Mouse (Mus musculus): ENCODE results near the gene Eogt. TPM values are rescaled to one million over a fixed set of nuclear protein-coding genes. Genes with fewer than 3 reads are reported as not detected.
A peak's percentile ranks its signal among the peaks of the same experiment; 100 is the strongest.

The Eogt gene
- polyA plus RNA-seq, 1 experiment from 2014 or later = 9.7 TPM

DNA sequence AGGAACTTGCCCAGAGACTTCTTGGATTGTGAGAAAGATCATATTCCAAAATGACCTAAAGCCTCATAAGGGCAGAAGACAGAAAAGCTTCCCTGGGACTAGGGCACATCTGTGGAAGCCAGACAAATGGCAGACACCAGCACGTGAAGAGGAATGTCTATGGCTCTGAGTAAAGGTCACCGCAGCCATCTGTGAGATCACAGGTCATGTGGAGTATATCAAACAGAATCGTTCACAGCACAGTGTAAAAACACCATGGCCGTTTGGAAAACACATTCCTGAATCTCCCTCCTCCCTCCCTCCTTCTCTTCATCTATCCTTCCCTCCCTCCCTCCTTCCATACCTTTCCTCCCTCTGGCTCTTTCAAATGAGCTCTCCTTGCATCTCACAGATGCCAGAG lies 17.2 kb downstream of the Eogt start:
- no peak overlapping the region for H3K27ac ChIP-seq
- H3K9me3 ChIP-seq = no peaks in the 10 kb centered on the region
- no peaks in the 10 kb centered on the region for H3K4me1 ChIP-seq
- DNase-seq (ENCODE audit: extremely low spot score, low spot score) = no peak
- no peak overlapping the region for H3K4me3 ChIP-seq
- H3K36me3 ChIP-seq (replicated peaks) = no peaks in the 10 kb centered on the region; the same call in 1 of the 2 replicates
- WGBS = 59% methylated on average over 4 of the region's 4 CpGs
- no peaks in the 10 kb centered on the region for H3K27me3 ChIP-seq (ENCODE audit: poor library complexity, severe bottlenecking)

DNA sequence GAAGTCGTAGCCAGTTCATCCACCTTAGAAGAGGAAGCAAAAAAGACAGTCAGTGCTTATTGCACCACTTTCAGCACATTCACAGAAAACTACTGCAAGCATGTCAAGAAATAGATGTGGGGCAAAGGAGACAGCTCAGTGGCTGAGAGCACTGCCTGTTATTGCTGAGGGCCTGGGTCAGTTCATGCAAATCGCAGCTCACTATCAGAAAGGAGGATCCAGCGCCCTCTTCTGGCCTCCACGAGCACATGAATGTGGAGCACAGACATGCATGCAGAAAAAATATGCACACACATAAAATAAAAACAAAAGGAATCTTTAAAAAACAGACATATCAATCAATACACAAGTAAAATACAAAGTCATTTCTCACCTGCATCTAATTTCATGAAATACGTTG lies 18.0 kb downstream of the Eogt start:
- H3K9me3 ChIP-seq = no peaks in the 10 kb centered on the region
- 64% methylated on average over 5 of the region's 5 CpGs for WGBS
- H3K27ac ChIP-seq = no peak overlapping the region
- H3K4me1 ChIP-seq = no peaks in the 10 kb centered on the region
- no peak overlapping the region for H3K4me3 ChIP-seq
- no peaks in the 10 kb centered on the region; the same call in 1 of the 2 replicates for H3K36me3 ChIP-seq (replicated peaks)
- DNase-seq (ENCODE audit: extremely low spot score, low spot score) = no peak
- H3K27me3 ChIP-seq (ENCODE audit: poor library complexity, severe bottlenecking) = no peaks in the 10 kb centered on the region

DNA sequence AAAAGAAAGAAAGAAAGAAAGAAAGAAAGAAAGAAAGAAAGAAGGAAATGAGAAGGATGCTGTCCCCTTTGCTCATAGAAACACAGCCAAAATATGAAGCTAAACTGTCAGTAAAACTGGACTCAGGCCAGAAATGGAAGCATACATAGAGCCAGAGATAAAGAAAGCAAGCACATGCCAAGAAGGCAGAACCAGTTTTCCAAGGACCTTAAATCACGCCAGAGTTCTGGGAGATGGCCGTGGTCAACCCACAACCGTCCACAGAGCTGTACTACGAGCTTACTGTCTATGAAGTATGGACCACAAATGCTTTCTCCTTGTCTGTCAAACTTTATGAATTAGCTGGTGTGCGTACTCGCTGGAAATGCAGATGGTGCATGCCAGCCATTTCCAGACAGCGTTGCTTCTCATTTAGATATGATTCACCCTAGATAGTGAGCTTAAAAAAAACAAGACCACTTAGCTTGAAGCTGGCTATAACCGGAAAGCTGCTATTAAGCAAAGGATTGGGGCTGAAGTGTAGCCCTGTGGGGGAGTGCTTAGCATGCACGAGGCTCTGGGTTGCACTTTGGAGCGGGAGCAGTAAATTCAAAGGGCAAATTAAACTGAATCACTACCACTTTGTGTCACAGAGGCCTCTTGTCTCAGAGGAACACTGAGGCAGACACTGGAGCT lies 24.5 kb downstream of the Eogt start:
- Histone ChIP-seq H3K27ac (no peak overlapping the region), H3K27me3 (ENCODE audit: poor library complexity, severe bottlenecking) (no peaks in the 10 kb centered on the region), H3K36me3 (replicated peaks) (0 out of 2 replicates have a peak, but pooled peaks cover 2% of the 10 kb centered on the region), H3K9me3 (no peaks in the 10 kb centered on the region), H3K4me3 (no peak overlapping the region), H3K4me1 (no peaks in the 10 kb centered on the region)
- no peak for DNase-seq (ENCODE audit: extremely low spot score, low spot score)
- 84% methylated on average over 10 of the region's 10 CpGs for WGBS

- 91% methylated on average over 4 of the region's 4 CpGs for WGBS
- Histone ChIP-seq H3K4me3 (no peak overlapping the region), H3K27me3 (ENCODE audit: poor library complexity, severe bottlenecking) (no peaks in the 10 kb centered on the region), H3K27ac (no peak overlapping the region), H3K36me3 (replicated peaks) (0 out of 2 replicates have a peak, but pooled peaks cover 2% of the 10 kb centered on the region), H3K9me3 (no peaks in the 10 kb centered on the region), H3K4me1 (no peaks in the 10 kb centered on the region)
- no peak for DNase-seq (ENCODE audit: extremely low spot score, low spot score)
These were observed 28.1 kb downstream of the Eogt start for GRCm38 (mm10) chr6:97120922-97121321.

- no peak overlapping the region for H3K27ac ChIP-seq
- 91% methylated on average over 3 of the region's 3 CpGs for WGBS
- no peak overlapping the region for H3K4me3 ChIP-seq
- no peak for DNase-seq (ENCODE audit: extremely low spot score, low spot score)
- no peaks in the 10 kb centered on the region for H3K4me1 ChIP-seq
- H3K9me3 ChIP-seq = no peaks in the 10 kb centered on the region
- H3K27me3 ChIP-seq (ENCODE audit: poor library complexity, severe bottlenecking) = no peaks in the 10 kb centered on the region
- H3K36me3 ChIP-seq (replicated peaks) = 0 out of 2 replicates have a peak, but pooled peaks cover 2% of the 10 kb centered on the region
These were observed 30.7 kb downstream of the Eogt start for GRCm38 (mm10) chr6:97118327-97118726.

GRCm38 (mm10) chr6:97116896-97117295 lies 32.1 kb downstream of the Eogt start:
- Histone ChIP-seq H3K4me3 (no peak overlapping the region), H3K27ac (no peak overlapping the region), H3K4me1 (no peaks in the 10 kb centered on the region), H3K36me3 (replicated peaks) (0 out of 2 replicates have a peak, but pooled peaks cover 2% of the 10 kb centered on the region), H3K27me3 (ENCODE audit: poor library complexity, severe bottlenecking) (no peaks in the 10 kb centered on the region), H3K9me3 (no peaks in the 10 kb centered on the region)
- no peak for DNase-seq (ENCODE audit: extremely low spot score, low spot score)
- 90% methylated on average over 5 of the region's 5 CpGs for WGBS

DNA sequence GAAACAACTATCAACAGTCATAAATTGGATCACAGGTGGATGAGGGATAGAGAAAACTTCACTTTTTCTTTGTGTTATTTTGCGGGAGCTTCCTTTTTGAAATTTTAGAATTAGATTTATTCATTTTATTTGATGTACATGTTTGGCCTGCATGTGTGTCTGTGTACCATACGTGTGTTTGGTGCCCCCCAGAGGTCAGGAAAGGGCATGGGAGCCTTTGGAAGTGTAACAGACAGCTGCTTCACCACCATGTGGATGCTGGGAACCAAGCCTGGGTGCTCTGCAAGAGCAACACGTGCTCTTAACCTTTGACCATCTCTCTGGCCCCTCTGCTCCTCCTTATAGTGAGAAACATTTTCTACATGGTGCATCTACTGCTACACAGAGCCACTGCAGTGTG lies 34.2 kb downstream of the Eogt start:
- WGBS = 59% methylated on average over 3 of the region's 3 CpGs
- Histone ChIP-seq H3K4me1 (no peaks in the 10 kb centered on the region), H3K4me3 (no peak overlapping the region), H3K27ac (no peak overlapping the region), H3K27me3 (ENCODE audit: poor library complexity, severe bottlenecking) (no peaks in the 10 kb centered on the region), H3K36me3 (replicated peaks) (0 out of 2 replicates have a peak, but pooled peaks cover 2% of the 10 kb centered on the region), H3K9me3 (no peaks in the 10 kb centered on the region)
- no peak for DNase-seq (ENCODE audit: extremely low spot score, low spot score)

GRCm38 (mm10) chr6:97112177-97112576 lies 36.8 kb downstream of the Eogt start:
- H3K4me3 ChIP-seq = no peak overlapping the region
- H3K9me3 ChIP-seq = no peaks in the 10 kb centered on the region
- no peaks in the 10 kb centered on the region for H3K27me3 ChIP-seq (ENCODE audit: poor library complexity, severe bottlenecking)
- H3K27ac ChIP-seq = no peak overlapping the region
- WGBS = 95% methylated on average over 8 of the region's 8 CpGs
- no peaks in the 10 kb centered on the region for H3K4me1 ChIP-seq
- H3K36me3 ChIP-seq (replicated peaks) = 0 out of 2 replicates have a peak, but pooled peaks cover 2% of the 10 kb centered on the region
- DNase-seq (ENCODE audit: extremely low spot score, low spot score) = no peak

DNA sequence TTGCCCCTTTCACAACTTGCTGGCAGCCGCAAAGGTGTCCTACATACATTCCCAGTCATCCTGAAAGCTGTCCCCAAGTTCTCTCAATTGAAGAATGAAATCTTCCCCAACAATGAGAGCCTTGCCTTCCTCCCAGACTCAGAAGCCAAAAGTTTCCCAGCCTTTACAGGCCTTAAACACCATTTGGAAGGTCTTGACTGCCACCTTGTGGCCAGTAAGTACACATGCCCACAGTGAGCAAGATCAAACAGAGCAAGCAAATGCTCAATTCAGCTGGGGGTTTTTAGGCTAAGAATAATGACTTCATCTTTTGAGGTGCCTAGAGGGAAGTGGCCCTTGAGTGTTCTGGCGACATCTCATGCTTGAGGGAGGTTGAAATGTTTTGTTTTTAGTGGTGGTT lies 42.2 kb downstream of the Eogt start:
- Histone ChIP-seq H3K9me3 (no peaks in the 10 kb centered on the region), H3K27ac (no peak overlapping the region), H3K36me3 (replicated peaks) (no peaks in the 10 kb centered on the region), H3K4me1 (peaks cover 19% of the 10 kb centered on the region), H3K4me3 (no peak overlapping the region), H3K27me3 (ENCODE audit: poor library complexity, severe bottlenecking) (peaks cover 26% of the 10 kb centered on the region)
- WGBS = 26% methylated on average over 2 of the region's 2 CpGs
- DNase-seq (ENCODE audit: extremely low spot score, low spot score) = peak; percentile 53

GRCm38 (mm10) chr6:97106106-97106505 lies 42.9 kb downstream of the Eogt start:
- Histone ChIP-seq H3K4me1 (peaks cover 26% of the 10 kb centered on the region), H3K4me3 (no peak overlapping the region), H3K27me3 (ENCODE audit: poor library complexity, severe bottlenecking) (peaks cover 33% of the 10 kb centered on the region), H3K9me3 (no peaks in the 10 kb centered on the region), H3K27ac (no peak overlapping the region), H3K36me3 (replicated peaks) (no peaks in the 10 kb centered on the region)
- no peak for DNase-seq (ENCODE audit: extremely low spot score, low spot score)
- whole genome bisulfite sequencing = 83% methylated on average over 8 of the region's 8 CpGs

DNA sequence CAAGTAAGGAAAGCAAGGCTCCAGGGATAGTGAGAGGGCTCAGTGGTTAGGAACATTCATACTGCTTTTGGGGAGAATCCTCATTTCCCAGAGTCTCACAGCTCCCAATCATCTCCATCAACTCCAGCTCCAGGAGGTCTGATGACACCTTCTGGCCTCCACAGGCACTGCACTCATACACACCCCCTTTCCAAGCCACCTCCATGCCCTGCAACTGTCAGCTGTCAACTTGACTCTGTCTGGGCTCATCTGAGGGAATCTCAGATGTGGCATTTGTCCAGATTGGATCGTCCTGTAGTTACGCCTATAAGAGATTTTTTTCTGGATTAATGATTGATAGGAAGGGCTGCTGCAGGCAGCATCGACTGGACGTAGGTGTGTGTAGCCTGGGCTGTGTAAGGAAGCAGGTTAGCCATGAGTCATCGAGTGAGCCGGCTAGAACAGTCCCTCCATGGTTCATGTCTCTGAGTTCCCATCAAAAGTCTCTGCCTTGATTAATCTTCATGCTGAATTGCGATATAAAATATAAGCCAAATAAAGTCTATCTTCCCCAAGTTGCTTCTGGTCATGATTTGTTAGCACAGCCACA lies 44.6 kb downstream of the Eogt start:
- no peaks in the 10 kb centered on the region for H3K9me3 ChIP-seq
- H3K36me3 ChIP-seq (replicated peaks) = no peaks in the 10 kb centered on the region
- no peak for DNase-seq (ENCODE audit: extremely low spot score, low spot score)
- H3K4me1 ChIP-seq = peaks cover 27% of the 10 kb centered on the region
- WGBS = 86% methylated on average over 7 of the region's 7 CpGs
- H3K4me3 ChIP-seq = no peak overlapping the region
- H3K27ac ChIP-seq = no peak overlapping the region
- peaks cover 41% of the 10 kb centered on the region for H3K27me3 ChIP-seq (ENCODE audit: poor library complexity, severe bottlenecking)

- Histone ChIP-seq H3K4me1 (peaks cover 27% of the 10 kb centered on the region), H3K27ac (no peak overlapping the region), H3K9me3 (no peaks in the 10 kb centered on the region), H3K36me3 (replicated peaks) (no peaks in the 10 kb centered on the region), H3K27me3 (ENCODE audit: poor library complexity, severe bottlenecking) (peaks cover 41% of the 10 kb centered on the region), H3K4me3 (peak overlapping the region; percentile 35)
- peak; percentile 35 for DNase-seq (ENCODE audit: extremely low spot score, low spot score)
- WGBS = 5% methylated on average over 15 of the region's 15 CpGs
These were observed 46.9 kb downstream of the Eogt start for GRCm38 (mm10) chr6:97101958-97102702.

Data from forebrain, embryonic 10.5 days (tissue).